Mouse (Mus musculus) lung, postnatal 0 days (tissue): ENCODE measurements around the gene Gm20715.

ENCODE experiments used
- CTCF ChIP-seq: IDR thresholded peaks from 2 replicates; pipeline ENCODE4 v1.5.1; 2016; ENCODE audit warnings: antibody characterized with exemption, mild to moderate bottlenecking
- EP300 ChIP-seq: IDR thresholded peaks from 2 replicates; pipeline ENCODE4 v1.6.1; 2016; ENCODE audit warnings: antibody characterized with exemption, mild to moderate bottlenecking, control low read depth

- peak; percentile 19; the same call in 1 of the 2 replicates for TF ChIP-seq CTCF
- TF ChIP-seq EP300, result no peak
Observed at GRCm38 (mm10) chr7:6389449-6389848, 20.6 kb upstream of the Gm20715 start.
